Mouse (Mus musculus): ENCODE measurements at regions not wholly inside any gene's neighbourhood (a gene's known extent, or its start where the extent isn't known, plus 50 kb on each side); places are given as distances from the start of the nearest gene placed in this dataset.

GRCm38 (mm10) chr15:93699971-93700370 is 104.3 kb upstream of the Prickle1 start:
- H3K4me2 ChIP-seq (ENCODE audit: low read depth, low read length), result no peak overlapping the region
- 66% methylated on average over 9 of the region's 9 CpGs for WGBS (ENCODE audit: insufficient replicate concordance)
- no peaks in the 10 kb centered on the region for H3K9me3 ChIP-seq (ENCODE audit: low read length)
- DNase-seq (no peak), ATAC-seq (no peak)
- no peak overlapping the region for H3K27ac ChIP-seq (ENCODE audit: low read depth)
- TF ChIP-seq CTCF (IDR thresholded peaks at IDR 0.05; ENCODE audit: low read depth) (no peak), EP300 (IDR thresholded peaks at IDR 0.05; ENCODE audit: low read depth) (no peak)
- H3K9ac ChIP-seq (replicated peaks), result no peak overlapping the region
- no peaks in the 10 kb centered on the region for H3K4me1 ChIP-seq (ENCODE audit: insufficient read depth)
- H3K27me3 ChIP-seq (ENCODE audit: insufficient read depth, low read length), result no peaks in the 10 kb centered on the region
- no peaks in the 10 kb centered on the region for H3K36me3 ChIP-seq (replicated peaks; ENCODE audit: insufficient read depth, low read length)
- no peak overlapping the region for H3K4me3 ChIP-seq (ENCODE audit: low read depth, low read length)

DNA sequence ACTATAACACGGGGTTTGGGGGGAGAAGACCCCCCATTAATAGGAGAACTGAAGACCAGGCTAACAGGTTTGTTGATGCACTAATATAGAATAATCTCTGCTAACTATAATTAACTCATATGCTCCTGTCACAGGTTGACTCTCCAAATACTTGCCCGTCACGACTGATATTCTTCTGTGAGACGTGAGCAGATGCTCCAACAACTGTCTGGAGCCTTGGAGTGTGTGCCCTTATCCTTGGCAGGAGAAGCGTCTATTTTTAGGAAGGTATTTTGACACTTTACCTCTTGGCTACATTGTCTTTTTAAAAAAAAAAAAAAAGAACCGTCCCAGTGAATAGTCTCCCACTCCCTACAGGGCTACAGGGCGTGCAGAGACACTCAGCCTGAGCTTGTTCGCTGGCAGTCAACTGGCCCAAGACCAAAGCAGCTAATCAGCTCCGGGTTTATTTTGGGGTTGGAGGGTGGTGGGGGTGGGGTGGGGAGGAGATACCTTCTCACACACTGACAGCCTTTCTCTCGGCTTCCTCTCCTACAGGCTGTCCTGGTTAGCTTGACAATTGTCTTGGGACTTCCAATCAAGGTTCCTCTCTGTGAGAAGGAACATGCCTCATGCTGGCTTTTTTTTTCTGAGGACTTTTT is 102.6 kb upstream of the Prickle1 start:
- DNase-seq (no peak), ATAC-seq (no peak)
- 40% methylated on average over 10 of the region's 10 CpGs for WGBS (ENCODE audit: insufficient replicate concordance)
- Histone ChIP-seq H3K4me3 (ENCODE audit: low read depth, low read length) (no peak overlapping the region), H3K27me3 (ENCODE audit: insufficient read depth, low read length) (no peaks in the 10 kb centered on the region), H3K4me2 (ENCODE audit: low read depth, low read length) (no peak overlapping the region), H3K4me1 (ENCODE audit: insufficient read depth) (no peaks in the 10 kb centered on the region), H3K9ac (replicated peaks) (no peak overlapping the region), H3K9me3 (ENCODE audit: low read length) (no peaks in the 10 kb centered on the region), H3K36me3 (replicated peaks; ENCODE audit: insufficient read depth, low read length) (no peaks in the 10 kb centered on the region), H3K27ac (ENCODE audit: low read depth) (no peak overlapping the region)
- TF ChIP-seq CTCF (IDR thresholded peaks at IDR 0.05; ENCODE audit: low read depth) (no peak), EP300 (IDR thresholded peaks at IDR 0.05; ENCODE audit: low read depth) (no peak)

GRCm38 (mm10) chr15:93690717-93691116 is 95.0 kb upstream of the Prickle1 start:
- no peaks in the 10 kb centered on the region for H3K27me3 ChIP-seq (ENCODE audit: insufficient read depth, low read length)
- no peak for TF ChIP-seq EP300 (IDR thresholded peaks at IDR 0.05; ENCODE audit: low read depth)
- TF ChIP-seq CTCF (IDR thresholded peaks at IDR 0.05; ENCODE audit: low read depth), result no peak
- H3K4me3 ChIP-seq (ENCODE audit: low read depth, low read length), result no peak overlapping the region
- DNase-seq, result no peak
- no peaks in the 10 kb centered on the region for H3K36me3 ChIP-seq (replicated peaks; ENCODE audit: insufficient read depth, low read length)
- H3K4me2 ChIP-seq (ENCODE audit: low read depth, low read length), result no peak overlapping the region
- no peaks in the 10 kb centered on the region for H3K9me3 ChIP-seq (ENCODE audit: low read length)
- 60% methylated on average over 6 of the region's 6 CpGs for WGBS (ENCODE audit: insufficient replicate concordance)
- no peak overlapping the region for H3K9ac ChIP-seq (replicated peaks)
- no peak overlapping the region for H3K27ac ChIP-seq (ENCODE audit: low read depth)
- H3K4me1 ChIP-seq (ENCODE audit: insufficient read depth), result no peaks in the 10 kb centered on the region
- ATAC-seq, result no peak

GRCm38 (mm10) chr15:93690011-93690410 is 94.3 kb upstream of the Prickle1 start:
- H3K4me1 ChIP-seq (ENCODE audit: insufficient read depth), result no peaks in the 10 kb centered on the region
- DNase-seq, result no peak
- TF ChIP-seq EP300 (IDR thresholded peaks at IDR 0.05; ENCODE audit: low read depth) (no peak), CTCF (IDR thresholded peaks at IDR 0.05; ENCODE audit: low read depth) (no peak)
- H3K9me3 ChIP-seq (ENCODE audit: low read length), result no peaks in the 10 kb centered on the region
- 75% methylated on average over 10 of the region's 10 CpGs for WGBS (ENCODE audit: insufficient replicate concordance)
- no peaks in the 10 kb centered on the region for H3K36me3 ChIP-seq (replicated peaks; ENCODE audit: insufficient read depth, low read length)
- no peak overlapping the region for H3K9ac ChIP-seq (replicated peaks)
- no peak overlapping the region for H3K4me2 ChIP-seq (ENCODE audit: low read depth, low read length)
- ATAC-seq, result no peak
- H3K27me3 ChIP-seq (ENCODE audit: insufficient read depth, low read length), result no peaks in the 10 kb centered on the region
- no peak overlapping the region for H3K27ac ChIP-seq (ENCODE audit: low read depth)
- no peak overlapping the region for H3K4me3 ChIP-seq (ENCODE audit: low read depth, low read length)

GRCm38 (mm10) chr15:93686385-93686784 is 90.7 kb upstream of the Prickle1 start:
- no peaks in the 10 kb centered on the region for H3K4me1 ChIP-seq (ENCODE audit: insufficient read depth)
- DNase-seq, result no peak
- no peaks in the 10 kb centered on the region for H3K27me3 ChIP-seq (ENCODE audit: insufficient read depth, low read length)
- ATAC-seq, result no peak
- no peak overlapping the region for H3K9ac ChIP-seq (replicated peaks)
- no peak for TF ChIP-seq EP300 (IDR thresholded peaks at IDR 0.05; ENCODE audit: low read depth)
- no peak for TF ChIP-seq CTCF (IDR thresholded peaks at IDR 0.05; ENCODE audit: low read depth)
- no peaks in the 10 kb centered on the region for H3K9me3 ChIP-seq (ENCODE audit: low read length)
- H3K4me3 ChIP-seq (ENCODE audit: low read depth, low read length), result no peak overlapping the region
- 49% methylated on average over 9 of the region's 9 CpGs for WGBS (ENCODE audit: insufficient replicate concordance)
- H3K4me2 ChIP-seq (ENCODE audit: low read depth, low read length), result no peak overlapping the region
- H3K27ac ChIP-seq (ENCODE audit: low read depth), result no peak overlapping the region
- H3K36me3 ChIP-seq (replicated peaks; ENCODE audit: insufficient read depth, low read length), result no peaks in the 10 kb centered on the region

DNA sequence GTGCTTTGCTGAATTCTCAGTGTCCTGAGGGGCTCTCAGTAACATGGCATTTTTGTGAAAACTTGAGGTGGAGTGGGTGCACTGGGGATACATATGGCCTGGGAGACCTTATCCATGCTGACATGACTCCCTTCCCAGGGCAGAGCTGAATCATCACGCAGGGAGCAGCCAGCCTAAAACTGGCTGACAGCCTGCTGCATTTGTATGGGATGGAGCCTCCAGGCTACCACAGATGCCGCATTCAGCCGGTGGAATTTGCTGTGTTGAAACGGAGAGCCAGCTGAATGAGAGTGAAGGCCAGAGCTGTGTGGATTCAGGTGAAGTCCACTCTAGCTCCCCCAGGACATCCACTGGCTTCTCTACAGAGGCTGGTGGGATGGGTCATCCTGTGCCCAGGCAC is 85.9 kb upstream of the Prickle1 start:
- ATAC-seq (no peak), DNase-seq (no peak)
- 78% methylated on average over 4 of the region's 4 CpGs for WGBS (ENCODE audit: insufficient replicate concordance)
- Histone ChIP-seq H3K4me3 (ENCODE audit: low read depth, low read length) (no peak overlapping the region), H3K4me2 (ENCODE audit: low read depth, low read length) (no peak overlapping the region), H3K9me3 (ENCODE audit: low read length) (no peaks in the 10 kb centered on the region), H3K36me3 (replicated peaks; ENCODE audit: insufficient read depth, low read length) (no peaks in the 10 kb centered on the region), H3K4me1 (ENCODE audit: insufficient read depth) (no peaks in the 10 kb centered on the region), H3K27ac (ENCODE audit: low read depth) (no peak overlapping the region), H3K9ac (replicated peaks) (no peak overlapping the region), H3K27me3 (ENCODE audit: insufficient read depth, low read length) (no peaks in the 10 kb centered on the region)
- TF ChIP-seq CTCF (IDR thresholded peaks at IDR 0.05; ENCODE audit: low read depth) (no peak), EP300 (IDR thresholded peaks at IDR 0.05; ENCODE audit: low read depth) (no peak)

DNA sequence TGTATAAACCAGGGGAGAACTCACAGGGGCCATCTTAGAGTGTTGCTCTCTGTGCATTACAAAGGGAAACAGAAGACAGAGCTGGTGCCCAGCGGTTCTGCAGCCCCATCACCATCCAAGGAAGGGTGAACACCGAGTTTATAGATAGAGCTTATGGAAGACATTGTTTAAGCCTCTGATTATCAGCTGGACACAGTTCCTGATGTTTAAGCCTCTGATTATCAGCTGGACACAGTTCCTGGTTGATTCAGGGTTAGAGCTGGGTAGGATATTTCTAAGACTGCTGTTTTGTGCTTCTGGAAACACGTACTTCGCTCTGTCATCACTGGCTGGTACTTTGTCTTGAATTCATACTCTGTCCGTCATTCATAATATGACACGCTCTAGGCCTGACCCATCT is 79.9 kb upstream of the Prickle1 start:
- Histone ChIP-seq H3K27me3 (ENCODE audit: insufficient read depth, low read length) (no peaks in the 10 kb centered on the region), H3K27ac (ENCODE audit: low read depth) (no peak overlapping the region), H3K36me3 (replicated peaks; ENCODE audit: insufficient read depth, low read length) (no peaks in the 10 kb centered on the region), H3K4me2 (ENCODE audit: low read depth, low read length) (no peak overlapping the region), H3K9me3 (ENCODE audit: low read length) (no peaks in the 10 kb centered on the region), H3K9ac (replicated peaks) (no peak overlapping the region), H3K4me1 (ENCODE audit: insufficient read depth) (no peaks in the 10 kb centered on the region), H3K4me3 (ENCODE audit: low read depth, low read length) (no peak overlapping the region)
- WGBS (ENCODE audit: insufficient replicate concordance), result 73% methylated on average over 6 of the region's 6 CpGs
- ATAC-seq (no peak), DNase-seq (no peak)
- TF ChIP-seq CTCF (IDR thresholded peaks at IDR 0.05; ENCODE audit: low read depth) (no peak), EP300 (IDR thresholded peaks at IDR 0.05; ENCODE audit: low read depth) (no peak)
